Mouse (Mus musculus): ENCODE results near the gene Nxph4.

The Nxph4 gene

GRCm38 (mm10) chr10:127488856-127489255, 45.5 kb downstream of the Nxph4 start:
- no peak for DNase-seq (ENCODE audit: low spot score)

GRCm38 (mm10) chr10:127485235-127485634, 49.1 kb downstream of the Nxph4 start:
- DNase-seq (ENCODE audit: low spot score), result no peak

GRCm38 (mm10) chr10:127480833-127481813, 53.2 kb downstream of the Nxph4 start:
- no peak for DNase-seq (ENCODE audit: low spot score)

- no peak for DNase-seq (ENCODE audit: low spot score)
Observed at GRCm38 (mm10) chr10:127479131-127479530, 55.2 kb downstream of the Nxph4 start.

- no peak for DNase-seq (ENCODE audit: low spot score)
Observed at GRCm38 (mm10) chr10:127477301-127477700, 57.1 kb downstream of the Nxph4 start.

- DNase-seq (ENCODE audit: low spot score), result no peak
Observed at GRCm38 (mm10) chr10:127476541-127476940, 57.8 kb downstream of the Nxph4 start.

All from testis, postnatal 10 days (tissue).